In the genomic region with DNA sequence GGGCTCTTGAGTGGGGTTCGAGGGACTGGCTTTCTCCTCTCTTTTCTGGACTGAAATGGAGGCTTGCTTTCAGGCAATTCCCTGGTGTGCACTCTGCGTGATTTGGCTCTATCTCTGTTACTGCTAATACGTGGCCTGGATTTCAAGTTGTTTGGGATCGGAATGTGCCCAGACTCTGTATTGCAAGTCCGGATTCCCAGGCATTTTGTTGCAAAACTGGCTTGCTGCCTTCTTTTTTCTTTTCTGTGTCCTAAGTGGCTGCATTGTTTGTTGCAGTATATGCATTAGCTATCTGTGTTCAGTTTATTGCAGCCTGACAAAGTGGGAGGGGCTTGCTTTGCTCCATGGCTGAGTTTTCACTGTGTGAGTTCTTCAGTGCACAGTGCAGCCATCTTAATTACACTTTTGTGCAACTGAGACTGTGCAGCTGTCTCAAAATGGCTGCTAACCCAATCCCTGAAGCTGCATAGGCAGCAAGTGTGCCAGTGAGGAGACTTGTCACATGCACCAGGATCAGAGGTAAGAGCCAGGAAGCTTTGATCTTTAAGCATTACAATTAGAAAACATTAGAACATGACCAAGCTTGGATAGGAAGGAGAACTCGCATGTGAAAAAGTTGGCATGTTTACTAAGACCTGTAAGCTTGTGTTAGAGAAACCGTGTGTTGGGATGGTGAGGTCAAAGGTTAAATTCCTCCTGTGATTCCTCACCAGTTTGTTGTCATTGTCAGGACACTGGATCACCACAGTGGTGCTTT, we compare ENCODE assay signal across 8 mouse cellular contexts. TPM values are rescaled to one million over a fixed set of nuclear protein-coding genes. Genes with fewer than 3 reads are reported as not detected.
DNase-seq lines count a peak whose midpoint lies in the region; ATAC-seq and TF ChIP-seq lines count a peak whose summit lies in the region.

No protein-coding gene starts in this region.

- peak; percentile 85 for DNase-seq in WW6 (ENCODE audit: low read depth, low spot score)
- peak; percentile 97 for DNase-seq in cerebellum, adult 9-10 months
- peak; percentile 88 for DNase-seq in forelimb bud, embryonic 11.5 days (ENCODE audit: low read depth, low spot score)
- DNase-seq in heart, postnatal 36 days = peak; percentile 81 to 85
- peak; percentile 70 to 81 for DNase-seq in layer of hippocampus, adult 2 months (ENCODE audit: low spot score in 2 of 2)
- DNase-seq in lung, adult 18-20 months = peak; percentile 78 to 87

- ATAC-seq in inflammation-experienced regulatory T-cells, adult 6 months = no peak

- TF ChIP-seq POLR2A in olfactory bulb, adult 2 months (IDR thresholded peaks at IDR 0.05; ENCODE audit: insufficient read depth, low read depth, low read length) = no peak

- no peak for TF ChIP-seq CTCF in layer of hippocampus, adult 2 months (conservative IDR thresholded peaks at IDR 0.05)
- TF ChIP-seq CTCF in olfactory bulb, adult 2 months (IDR thresholded peaks at IDR 0.05; ENCODE audit: insufficient read depth, low read depth, low read length) = no peak

- H3K4me1 ChIP-seq in olfactory bulb, adult 2 months (ENCODE audit: control insufficient read depth, insufficient read depth, low read length) = peaks cover 6% of the 10 kb centered on the region

- intact Hi-C loops in heart, postnatal 36 days (cut with DNase I) = loop anchor here (1.0 to 5.0 kb wide), 3 partner anchors 13 to 65 kb away; no protein-coding TSS in a partner anchor

- WGBS in olfactory bulb, adult 2 months = 20% methylated on average over 7 of the region's 7 CpGs

- H3K4me3 ChIP-seq in layer of hippocampus, adult 2 months = peak overlapping the region; percentile 17
- H3K4me3 ChIP-seq in olfactory bulb, adult 2 months (ENCODE audit: insufficient read depth, low read depth, low read length) = no peak overlapping the region

- peak overlapping the region; percentile 84 for H3K27ac ChIP-seq in layer of hippocampus, adult 2 months
- peak overlapping the region; percentile 23 for H3K27ac ChIP-seq in olfactory bulb, adult 2 months (ENCODE audit: insufficient read depth, low read depth, low read length)

RNA-seq across cellular contexts. Expression of gene Atf7ip, which starts 26.7 kb away (rescaled TPM):
- total RNA-seq in heart, postnatal 36 days (2021) = 10 to 100 TPM; 78.1 to 88.5 TPM
- 100 to 1,000 TPM; 103 to 116 TPM for total RNA-seq in layer of hippocampus, adult 2 months (2021)
- 143 TPM in 1 of 2 replicates, not detected in the other for polyA plus RNA-seq in olfactory bulb, adult 2 months (2012; ENCODE audit: insufficient read depth, insufficient read length, low replicate concordance, missing spikeins)
- polyA plus RNA-seq in inflammation-experienced regulatory T-cells, adult 6 months (2017; shearing (Covaris generic)) = 10 to 100 TPM; 79.8 to 94.2 (median 91.2) TPM
